Mouse (Mus musculus): Measurements from ENCODE around the gene Deup1.

Deup1 gene

DNA sequence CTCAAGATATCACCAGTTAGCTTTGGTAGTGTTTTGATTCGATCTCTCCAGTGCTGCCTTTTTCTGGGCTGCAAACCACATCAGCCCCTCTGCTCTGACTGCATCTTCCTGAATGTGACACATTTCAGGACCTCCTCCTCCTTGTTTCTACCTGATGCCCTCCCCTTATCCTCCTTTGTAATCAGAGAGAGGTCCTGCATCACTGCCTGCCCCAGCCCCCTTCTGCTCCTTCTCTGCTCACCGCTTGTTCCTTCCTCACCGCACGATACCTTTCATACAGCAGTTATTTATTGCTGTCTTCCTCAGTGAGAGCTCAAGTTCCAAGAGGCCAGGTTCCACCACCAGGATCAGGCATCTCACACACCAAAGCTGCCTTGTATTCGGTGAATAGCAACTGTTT lies 96.5 kb downstream of the Deup1 start:
- no peak for DNase-seq

DNA sequence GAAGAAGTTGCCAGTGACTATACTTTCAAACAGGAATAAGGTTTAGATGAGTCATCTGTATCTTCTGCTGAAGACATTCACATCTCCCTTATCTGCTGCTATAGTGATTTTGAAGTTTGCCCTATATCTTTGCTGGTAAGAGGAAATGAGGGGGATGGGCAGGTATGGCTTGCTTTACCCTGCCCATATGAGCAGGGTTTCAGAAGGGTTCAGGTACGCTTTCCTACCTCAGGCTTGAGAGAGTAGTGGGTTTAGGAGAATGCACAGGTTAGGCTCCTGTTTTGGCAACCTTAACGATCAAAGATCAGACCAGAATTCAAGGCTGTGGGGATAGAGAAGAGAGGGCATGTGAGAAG lies 97.8 kb downstream of the Deup1 start:
- no peak for DNase-seq

DNA sequence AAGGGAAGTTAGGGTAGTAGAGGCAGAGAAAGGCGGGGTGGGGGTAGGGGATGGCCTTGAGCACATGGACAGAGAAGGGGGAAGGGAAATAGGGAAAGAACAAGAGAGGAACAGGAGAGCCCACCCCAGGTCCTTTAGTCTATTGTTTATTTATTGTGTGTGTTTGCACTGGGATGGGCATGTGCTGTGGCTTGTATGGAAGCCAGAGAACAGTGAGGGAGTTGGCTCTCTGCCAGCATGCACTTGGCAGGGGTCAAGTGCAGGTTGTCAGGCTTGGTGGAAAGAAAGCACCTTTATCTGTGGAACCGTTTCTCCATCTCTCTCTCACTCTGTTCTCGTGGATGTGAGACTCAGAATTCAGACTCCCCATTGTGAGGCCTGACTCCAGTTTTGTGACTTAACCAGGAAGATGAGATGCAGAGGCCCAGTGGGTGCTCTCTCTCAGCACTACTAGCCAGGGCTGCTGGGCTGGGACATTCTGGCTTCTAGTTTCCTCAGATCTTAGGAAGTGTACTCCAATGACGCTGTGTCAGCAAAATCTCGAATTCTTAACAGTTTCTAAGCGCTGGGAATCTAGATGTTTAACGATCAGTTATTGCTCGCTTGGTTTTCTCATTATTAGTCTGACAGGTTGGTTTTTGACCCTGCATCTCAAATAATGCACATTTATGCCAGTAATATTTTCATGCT lies 98.3 kb downstream of the Deup1 start:
- DNase-seq: peak; percentile 72

DNA sequence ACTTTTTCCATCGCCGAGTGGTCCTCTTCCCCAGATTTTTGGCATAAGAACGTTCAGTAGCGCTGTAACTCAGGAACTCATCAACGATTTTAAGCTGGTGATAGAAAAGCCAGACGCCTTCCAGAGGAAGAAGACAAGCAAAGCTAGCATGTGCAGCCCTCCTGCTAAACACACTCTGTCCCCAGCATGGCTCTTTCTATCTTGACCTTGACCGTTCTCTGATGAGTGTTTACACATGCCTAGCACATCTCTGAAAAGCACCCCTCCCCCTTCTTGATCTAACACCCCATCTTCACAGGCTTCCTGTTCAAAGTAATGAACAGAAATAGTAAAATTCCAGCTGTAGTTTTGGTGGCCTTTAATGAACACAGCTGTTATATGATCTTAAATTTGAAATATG lies 99.4 kb downstream of the Deup1 start:
- DNase-seq: no peak

DNA sequence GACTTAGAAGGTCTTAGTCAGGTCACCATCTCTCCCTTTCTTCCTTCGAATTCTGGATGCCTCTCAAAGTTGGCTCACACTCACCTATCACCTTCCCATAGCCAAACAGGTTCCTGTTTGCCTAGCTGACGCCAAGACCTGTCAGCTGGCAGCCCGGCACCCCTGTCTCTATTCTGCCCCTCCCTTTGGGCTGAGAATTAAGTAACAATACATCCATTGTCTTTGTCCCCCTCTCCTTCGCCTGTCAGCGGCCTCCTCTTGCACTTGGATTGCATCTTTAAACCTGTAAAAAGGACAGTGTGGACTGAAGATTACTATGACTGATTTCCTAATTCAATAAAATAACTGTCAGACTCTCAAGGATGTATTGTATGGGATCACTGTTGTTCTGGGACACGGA lies 99.9 kb downstream of the Deup1 start:
- no peak for DNase-seq

DNA sequence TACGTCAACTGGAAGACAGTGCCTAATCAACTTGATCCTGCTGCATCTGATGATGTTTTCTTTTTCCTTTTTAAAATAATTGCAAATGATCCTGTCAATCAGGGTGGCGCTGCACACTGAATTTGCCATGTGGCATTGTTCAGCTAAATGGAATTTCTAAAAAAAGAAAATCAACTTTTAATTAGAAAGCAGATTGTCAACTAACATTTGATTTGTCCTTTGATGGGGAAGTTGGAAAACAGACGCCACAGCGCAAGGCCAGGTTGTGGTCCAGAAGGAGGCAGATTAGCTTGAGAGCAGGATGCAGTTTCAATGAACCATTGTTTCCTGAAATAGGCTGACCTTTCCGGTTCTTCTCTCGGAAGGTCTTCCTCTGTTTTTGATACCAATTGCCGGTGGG lies 101.2 kb downstream of the Deup1 start:
- no peak for DNase-seq

DNA sequence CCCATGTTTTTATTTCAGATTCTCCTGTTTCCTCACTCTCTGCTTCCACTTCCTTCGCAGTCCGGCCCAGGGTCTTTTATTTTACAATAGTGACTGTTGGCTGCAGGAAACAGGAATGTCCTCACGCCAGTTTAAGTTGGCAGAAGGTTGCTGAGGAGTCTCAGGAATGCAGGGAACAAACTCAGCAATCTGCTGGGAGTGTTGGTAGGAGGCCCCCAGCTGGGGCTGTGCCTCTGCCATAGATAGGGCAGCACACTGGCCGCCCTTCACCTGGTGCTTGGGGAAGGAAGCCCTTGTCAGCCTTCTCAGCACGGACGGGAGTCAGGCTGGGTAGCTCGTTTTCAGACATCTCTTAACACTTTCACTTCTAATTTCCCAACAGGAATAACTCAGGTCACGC lies 102.5 kb downstream of the Deup1 start:
- peak; percentile 67 for DNase-seq

DNA sequence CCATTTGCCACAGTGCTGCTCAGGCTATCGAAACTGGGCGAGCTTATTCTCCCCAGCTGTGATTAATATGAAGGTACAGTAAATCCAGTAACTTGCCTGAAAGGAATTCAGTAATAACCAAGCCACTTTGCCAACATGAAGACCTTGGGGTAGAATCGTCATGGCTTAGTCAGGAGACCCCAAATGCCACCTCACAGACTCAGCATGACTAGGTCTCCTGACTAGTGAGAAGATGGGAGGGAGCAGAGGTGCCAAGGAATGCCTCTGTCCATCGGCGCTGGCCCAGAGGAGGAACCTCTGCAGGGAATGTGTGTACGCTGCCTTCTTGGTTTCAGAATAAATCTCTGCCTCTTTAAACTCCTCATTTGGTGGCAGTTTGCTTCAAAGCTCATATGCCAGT lies 104.1 kb downstream of the Deup1 start:
- no peak for DNase-seq

DNA sequence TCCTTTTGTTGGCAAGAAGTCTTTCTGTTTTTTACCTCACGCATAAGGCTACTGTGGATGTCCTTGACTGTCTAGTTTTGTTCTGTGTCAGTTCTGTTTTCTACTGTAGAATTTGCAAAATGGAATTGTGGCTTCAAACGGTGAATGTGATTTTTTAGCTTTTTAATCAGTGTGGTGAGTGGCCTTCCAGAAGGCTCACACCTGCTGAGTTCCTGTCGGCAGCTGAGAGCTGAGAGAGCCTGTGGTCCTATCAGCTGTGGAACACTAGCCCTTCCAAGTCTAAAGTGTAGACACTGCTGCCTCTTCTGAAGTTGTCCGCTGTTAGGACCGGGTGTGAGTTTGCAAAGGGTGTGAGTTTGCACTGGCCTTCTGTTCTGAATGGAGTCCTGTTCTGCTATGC lies 104.8 kb downstream of the Deup1 start:
- no peak for DNase-seq

DNA sequence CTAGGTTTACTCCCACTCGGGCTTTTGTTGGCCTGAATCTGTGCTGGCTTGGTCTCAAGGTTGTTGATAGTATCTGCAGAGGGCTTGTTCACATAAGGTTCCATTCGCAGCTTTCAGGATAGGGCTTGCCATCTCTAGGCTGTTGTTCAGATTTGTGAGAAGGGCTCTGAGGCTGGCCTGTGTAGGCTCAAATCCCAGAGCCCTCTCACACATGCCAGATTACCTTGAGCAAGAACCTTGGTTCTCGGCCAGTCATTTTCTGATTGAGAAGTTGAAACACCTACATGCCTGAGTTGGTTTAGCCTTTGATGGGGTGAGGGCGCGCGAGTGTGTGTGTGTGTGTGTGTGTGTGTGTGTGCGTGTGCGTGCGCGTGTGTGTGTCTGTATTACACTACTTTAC lies 105.4 kb downstream of the Deup1 start:
- DNase-seq: no peak

DNA sequence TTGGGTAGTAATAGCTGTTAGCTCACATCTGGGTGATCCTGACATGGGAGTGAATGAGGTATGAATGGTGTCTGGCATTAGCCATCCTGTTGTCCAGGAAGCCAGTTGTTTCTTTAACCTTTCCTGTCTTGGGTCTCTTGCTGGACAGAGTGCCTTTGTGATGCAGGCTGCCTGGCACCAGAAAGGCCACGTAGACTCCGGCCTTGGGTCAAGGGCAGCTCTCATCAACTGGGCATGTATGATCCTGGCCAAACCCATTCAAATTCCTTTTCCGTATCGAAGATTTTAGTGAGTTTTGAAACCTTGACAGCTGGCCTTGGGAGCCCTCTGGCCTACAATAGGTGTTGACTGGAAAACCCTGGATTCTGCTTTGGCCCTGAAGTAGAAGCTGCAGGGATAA lies 109.8 kb downstream of the Deup1 start:
- DNase-seq: no peak

DNA sequence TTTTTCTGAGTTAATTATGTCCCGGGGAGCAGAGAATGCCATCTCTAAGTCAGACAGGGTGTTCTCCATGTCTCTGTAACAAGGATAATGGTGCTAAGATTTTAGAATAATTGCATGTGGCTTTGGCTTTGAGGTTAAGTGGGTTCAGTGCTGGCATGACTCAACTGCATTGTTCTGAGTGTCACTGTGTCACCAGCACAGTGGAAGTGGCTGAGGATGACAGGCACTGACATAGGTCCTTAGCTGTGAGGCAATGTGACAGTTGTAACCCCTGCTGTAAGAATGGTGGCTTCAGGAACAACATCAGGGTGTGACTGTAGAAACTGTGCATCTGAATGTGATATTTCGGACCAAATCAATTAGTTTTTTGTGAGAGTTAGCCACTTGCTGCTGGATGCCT lies 111.7 kb downstream of the Deup1 start:
- no peak for DNase-seq

DNA sequence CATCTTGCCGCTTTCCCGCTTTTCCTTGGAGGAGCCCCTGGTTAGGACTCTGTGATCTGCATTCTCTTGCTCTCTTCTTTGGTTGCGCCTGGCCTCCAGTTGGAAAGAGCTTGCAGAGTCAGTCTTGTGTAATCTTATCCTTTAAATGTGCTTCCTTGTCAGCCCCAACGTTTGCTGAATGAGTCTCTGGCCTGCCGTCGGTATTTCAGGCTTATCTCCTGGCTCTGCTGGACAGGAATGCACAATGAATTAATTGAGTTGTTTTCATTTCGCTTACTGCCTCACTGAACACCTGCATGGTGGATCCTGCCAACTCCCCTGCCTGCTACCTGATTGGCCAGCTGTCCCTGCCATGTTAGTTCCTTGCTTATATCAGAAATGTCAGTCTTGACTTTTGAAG lies 114.8 kb downstream of the Deup1 start:
- peak; percentile 51 for DNase-seq

DNA sequence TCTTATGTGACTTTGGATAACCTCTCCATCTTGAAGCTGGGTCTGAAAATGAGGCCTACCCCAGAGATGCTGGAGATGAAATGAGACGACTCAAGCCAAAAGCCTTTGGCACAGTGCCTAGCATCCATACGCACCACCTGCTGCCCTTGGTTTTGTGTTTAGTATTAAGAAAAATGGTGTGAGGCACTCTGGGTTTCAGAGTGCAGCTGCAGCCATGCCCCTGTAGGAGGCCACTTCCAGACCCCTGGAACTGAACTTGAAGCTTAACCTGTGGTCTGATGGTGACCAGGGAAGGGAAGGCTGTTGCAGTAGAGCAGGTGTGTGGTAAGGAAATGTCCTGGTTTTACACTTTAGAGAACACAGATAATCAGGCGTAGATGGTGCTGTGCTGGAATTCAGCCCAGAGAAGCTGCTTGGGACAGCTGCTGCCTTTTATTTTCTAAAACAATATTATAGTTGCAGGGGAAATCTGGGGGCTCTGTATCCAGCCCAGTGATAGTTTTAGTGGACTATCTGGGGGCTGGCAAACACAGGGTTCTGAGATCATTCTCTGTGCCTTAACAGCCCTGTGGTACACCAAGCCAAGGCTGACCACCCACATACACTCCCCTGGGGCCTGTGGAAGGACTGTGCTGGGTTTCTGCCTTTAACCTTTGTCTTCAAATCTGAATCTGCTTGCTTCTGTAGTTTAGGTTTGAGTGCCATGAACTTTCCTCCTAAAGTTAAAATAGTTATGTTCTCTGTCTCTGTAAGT lies 117.0 kb downstream of the Deup1 start:
- no peak for DNase-seq

All from kidney, postnatal 10 days (tissue).